Mouse (Mus musculus) B cell, adult 62 days (primary cell): ENCODE measurements around the gene Gm26727. TPM values are rescaled to one million over a fixed set of nuclear protein-coding genes. Genes with fewer than 3 reads are reported as not detected.

ENCODE experiments used
- total RNA-seq: library from RNA; stranded (reverse); gene quantifications from 4 replicates; pipeline ENCODE4 v1.2.4, GENCODE M21; 2023

The Gm26727 gene
- not detected in 4 replicates for total RNA-seq

GRCm38 (mm10) chr2:67433081-67433480 lies at the start of gene Gm26727:
Gm26727 (minus strand) TSS chr2:67433181.

GRCm38 (mm10) chr2:67445780-67446179 lies 12.8 kb upstream of the Gm26727 start, which contains the start of gene Xirp2:
Xirp2 (plus strand) TSS chr2:67446002.

GRCm38 (mm10) chr2:67413425-67413824 lies 19.6 kb downstream of the Gm26727 start, which contains the start of gene Gm21830:
Gm21830 (plus strand) TSS chr2:67413725.

Other genes starting within 250 kb of the Gm26727 start
- not detected in 4 replicates for gene Gm21830, start 19.5 kb downstream of the Gm26727 start, total RNA-seq
- not detected in 4 replicates for gene Xirp2, start 12.8 kb upstream of the Gm26727 start, total RNA-seq
- not detected in 4 replicates for gene B3galt1, start 132.7 kb upstream of the Gm26727 start, total RNA-seq